Mouse (Mus musculus) frontal cortex, postnatal 10 days (tissue): Measurements from ENCODE around the gene Cyp11a1.
A peak's percentile ranks its signal among the peaks of the same experiment; 100 is the strongest.

Experiments used
- DNase-seq, 2 experiments: peaks; one replicate each; pipeline ENCODE4 v3.0.0; 2022; ENCODE audit warnings: low spot score in 2 of 2, mixed read lengths in 1 of 2

Gene Cyp11a1

GRCm38 (mm10) chr9:57972141-57972591 lies 34.0 kb upstream of the Cyp11a1 start:
- DNase-seq: no peak

- no peak for DNase-seq
Observed at GRCm38 (mm10) chr9:57972776-57973439, 33.3 kb upstream of the Cyp11a1 start.

- DNase-seq: no peak
Observed at GRCm38 (mm10) chr9:57973440-57974066, 32.7 kb upstream of the Cyp11a1 start.

GRCm38 (mm10) chr9:57974221-57974620 lies 32.0 kb upstream of the Cyp11a1 start:
- DNase-seq: no peak

GRCm38 (mm10) chr9:57975200-57975821 lies 30.9 kb upstream of the Cyp11a1 start:
- DNase-seq: no peak

- no peak for DNase-seq
Observed at GRCm38 (mm10) chr9:57978025-57978424, 28.2 kb upstream of the Cyp11a1 start.

- DNase-seq: no peak
Observed at GRCm38 (mm10) chr9:57978858-57979257, 27.4 kb upstream of the Cyp11a1 start.

- no peak for DNase-seq
Observed at GRCm38 (mm10) chr9:57980570-57980969, 25.6 kb upstream of the Cyp11a1 start.

- DNase-seq: no peak
Observed at GRCm38 (mm10) chr9:57985304-57985703, 20.9 kb upstream of the Cyp11a1 start.

- DNase-seq: no peak
Observed at GRCm38 (mm10) chr9:57986293-57986692, 19.9 kb upstream of the Cyp11a1 start.

GRCm38 (mm10) chr9:57988098-57988497 lies 18.1 kb upstream of the Cyp11a1 start:
- no peak for DNase-seq

- DNase-seq: no peak
Observed at GRCm38 (mm10) chr9:57989309-57989708, 16.9 kb upstream of the Cyp11a1 start.

GRCm38 (mm10) chr9:57990438-57991110 lies 15.6 kb upstream of the Cyp11a1 start:
- DNase-seq: no peak

- DNase-seq: no peak
Observed at GRCm38 (mm10) chr9:57992060-57992459, 14.2 kb upstream of the Cyp11a1 start.

- no peak for DNase-seq
Observed at GRCm38 (mm10) chr9:57992781-57993591, 13.2 kb upstream of the Cyp11a1 start.

GRCm38 (mm10) chr9:57995282-57995681 lies 10.9 kb upstream of the Cyp11a1 start:
- DNase-seq: no peak

GRCm38 (mm10) chr9:57997511-57998031 lies 8.6 kb upstream of the Cyp11a1 start:
- DNase-seq: peak in 1 of 2 experiments; percentile 50

- peak in 1 of 2 experiments; percentile 56 for DNase-seq
Observed at GRCm38 (mm10) chr9:57998032-57998659, 8.1 kb upstream of the Cyp11a1 start.

GRCm38 (mm10) chr9:57998685-57999084 lies 7.5 kb upstream of the Cyp11a1 start:
- DNase-seq: no peak

GRCm38 (mm10) chr9:57999676-58000075 lies 6.5 kb upstream of the Cyp11a1 start:
- DNase-seq: no peak

GRCm38 (mm10) chr9:58003272-58003671 lies 2.9 kb upstream of the Cyp11a1 start:
- no peak for DNase-seq
